Mouse (Mus musculus) urinary bladder, postnatal 0 days (tissue): ENCODE measurements around the gene Tmem41b. TPM values are rescaled to one million over a fixed set of nuclear protein-coding genes. Genes with fewer than 3 reads are reported as not detected.

Experiments used
- polyA plus RNA-seq: library from polyadenylated mRNA; unstranded; fragments of >200 nt; fragmentation: Nextera tagmentation; extraction: Ambion mirVana; gene quantifications from 2 replicates; pipeline ENCODE4 v1.2.1, GENCODE M21; 2015

The Tmem41b gene
- 52.0 and 71.6 TPM in 2 replicates for polyA plus RNA-seq

DNA sequence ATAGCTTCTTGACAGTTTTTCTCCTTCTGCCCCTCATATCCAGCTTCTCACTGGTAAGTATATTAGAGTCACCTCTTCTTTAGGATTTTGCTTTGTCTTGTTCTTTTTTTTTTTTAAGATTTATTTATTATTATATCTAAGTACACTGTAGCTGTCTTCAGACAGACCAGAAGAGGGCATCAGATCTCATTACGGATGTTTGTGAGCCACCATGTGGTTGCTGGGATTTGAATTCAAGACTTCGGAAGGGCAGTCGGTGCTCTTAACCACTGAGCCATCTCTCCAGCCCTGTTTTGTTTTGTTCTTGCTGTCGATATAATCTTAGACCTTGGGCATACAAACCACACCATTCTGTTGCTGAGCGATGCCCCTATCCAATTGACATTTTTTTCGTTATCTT, at the start of gene Tmem41b:
Tmem41b (minus strand) TSS at position 155 of the 400 bp plus-strand sequence.

DNA sequence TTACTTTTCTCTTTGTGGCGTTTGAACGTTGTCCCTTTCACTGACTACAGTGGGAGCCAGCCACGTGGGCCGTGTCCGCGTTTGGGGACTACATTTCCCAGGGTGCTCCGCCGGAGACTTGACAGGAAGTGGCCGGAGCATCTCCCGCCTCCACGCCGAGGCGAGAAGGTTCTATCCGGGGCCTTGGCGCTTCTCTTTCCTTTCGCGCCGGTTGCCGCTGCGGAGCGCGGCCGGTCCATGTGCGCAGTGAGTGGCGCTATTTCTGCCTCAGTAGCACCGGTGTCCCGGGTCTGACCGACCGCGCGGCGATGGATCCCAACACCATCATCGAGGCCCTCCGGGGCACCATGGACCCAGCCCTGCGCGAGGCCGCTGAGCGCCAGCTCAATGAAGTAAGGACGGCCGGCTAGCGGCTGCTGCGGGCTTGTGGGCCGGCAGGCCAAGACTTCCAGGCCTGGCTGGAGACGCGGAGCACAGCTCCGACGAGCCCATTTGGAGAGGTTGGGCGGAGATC, 31.4 kb upstream of the Tmem41b start, which contains the start of gene Ipo7:
Ipo7 (plus strand) TSS at position 158 of the 514 bp plus-strand sequence.

DNA sequence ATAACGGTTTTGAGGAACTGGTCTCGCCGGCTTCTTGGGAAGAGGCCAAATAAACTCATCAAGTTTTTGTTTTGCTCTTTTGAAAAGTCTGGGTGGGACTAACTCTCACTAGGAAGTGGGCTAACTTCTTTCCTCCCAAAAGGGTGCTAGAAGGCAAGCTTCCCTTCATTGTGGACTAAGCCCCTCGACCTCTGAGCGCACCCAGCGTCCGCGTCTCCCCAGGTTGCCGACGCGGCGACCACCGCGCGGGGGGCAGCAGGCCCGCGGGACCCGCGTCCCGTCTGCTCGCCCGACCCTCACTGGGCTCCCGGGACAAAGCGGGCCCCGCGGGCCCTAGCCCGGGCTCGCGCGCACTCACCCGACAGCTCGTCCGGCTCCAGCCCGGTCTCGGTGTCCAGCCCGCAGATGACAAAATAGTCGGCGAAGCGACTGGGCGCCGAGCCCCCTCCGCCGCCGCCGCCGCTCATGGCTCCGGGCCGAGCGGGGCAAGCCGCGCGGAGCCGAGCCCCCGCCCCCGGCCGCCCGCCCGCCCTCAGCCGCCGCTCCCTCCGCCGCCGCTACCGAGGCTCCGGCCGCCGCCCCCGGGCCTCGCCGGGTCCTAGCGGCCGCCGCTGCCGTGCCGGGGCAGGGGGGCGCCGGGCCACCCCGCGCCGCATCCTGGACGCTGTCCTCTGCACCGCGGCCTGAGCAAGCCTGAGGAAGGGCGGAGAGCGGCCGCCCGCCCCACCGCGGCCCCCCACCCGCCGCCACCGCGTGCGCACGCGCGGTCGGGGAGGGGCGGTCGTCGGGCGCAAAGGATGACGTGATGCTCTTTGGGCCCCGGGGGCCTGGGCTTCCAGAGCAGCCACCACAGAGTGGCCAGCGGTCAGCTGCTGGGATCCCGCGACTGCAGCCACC, 26.8 kb downstream of the Tmem41b start, which contains the start of gene Dennd5a:
Dennd5a (minus strand) TSS at position 755 of the 897 bp plus-strand sequence.

Other genes starting within 250 kb of the Tmem41b start
- 58.3 and 62.2 TPM in 2 replicates for gene Tmem9b, start 234.1 kb downstream of the Tmem41b start, polyA plus RNA-seq
- gene Nrip3, start 204.9 kb downstream of the Tmem41b start, polyA plus RNA-seq = 0.57 and 0.76 TPM in 2 replicates
- 21.2 and 23.5 TPM in 2 replicates for gene Scube2, start 121.2 kb downstream of the Tmem41b start, polyA plus RNA-seq
- 19.1 and 21.2 TPM in 2 replicates for gene Dennd5a, start 26.5 kb downstream of the Tmem41b start, polyA plus RNA-seq
- gene Ipo7, start 31.3 kb upstream of the Tmem41b start, polyA plus RNA-seq = 24.8 and 26.5 TPM in 2 replicates
- 7.2 and 9.7 TPM in 2 replicates for gene Zfp143, start 74.3 kb upstream of the Tmem41b start, polyA plus RNA-seq
- gene Wee1, start 135.1 kb upstream of the Tmem41b start, polyA plus RNA-seq = 5.6 and 7.6 TPM in 2 replicates
- 10.0 and 11.0 TPM in 2 replicates for gene Swap70, start 234.8 kb upstream of the Tmem41b start, polyA plus RNA-seq